Mouse (Mus musculus) gastrocnemius, postnatal 10 days (tissue): Measurements from ENCODE around the gene Fbh1. TPM values are rescaled to one million over a fixed set of nuclear protein-coding genes. Genes with fewer than 3 reads are reported as not detected.

ENCODE experiments used
- DNase-seq: peaks from one replicate; pipeline ENCODE4 v3.0.0; 2021; ENCODE audit warnings: mixed read lengths
- total RNA-seq, 2 experiments: library from RNA; stranded (reverse); gene quantifications; 2 replicates each; pipeline ENCODE4 v1.2.3; 2021

Gene Fbh1
- total RNA-seq, 2 experiments from 2014 or later, result 37.3 to 44.7 TPM

- DNase-seq, result no peak
Measured at GRCm38 (mm10) chr2:11722564-11722963, 54.8 kb downstream of the Fbh1 start.

- no peak for DNase-seq
Measured at GRCm38 (mm10) chr2:11718573-11718972, 58.8 kb downstream of the Fbh1 start.

- no peak for DNase-seq
Measured at GRCm38 (mm10) chr2:11714535-11714934, 62.8 kb downstream of the Fbh1 start.

- no peak for DNase-seq
Measured at GRCm38 (mm10) chr2:11713021-11713420, 64.4 kb downstream of the Fbh1 start.

- DNase-seq, result no peak
Measured at GRCm38 (mm10) chr2:11712483-11712990, 64.8 kb downstream of the Fbh1 start.

GRCm38 (mm10) chr2:11710101-11710500, 67.3 kb downstream of the Fbh1 start:
- peak; percentile 16 for DNase-seq

- DNase-seq, result no peak
Measured at GRCm38 (mm10) chr2:11708538-11708937, 68.8 kb downstream of the Fbh1 start.

- no peak for DNase-seq
Measured at GRCm38 (mm10) chr2:11706746-11707065, 70.7 kb downstream of the Fbh1 start.

- DNase-seq, result no peak
Measured at GRCm38 (mm10) chr2:11706030-11706745, 71.2 kb downstream of the Fbh1 start.

- DNase-seq, result peak; percentile 88
Measured at GRCm38 (mm10) chr2:11705201-11706025, 72.0 kb downstream of the Fbh1 start, which contains the start of gene Il15ra. Il15ra (plus strand) TSS chr2:11705290.

GRCm38 (mm10) chr2:11699905-11700304, 77.5 kb downstream of the Fbh1 start:
- no peak for DNase-seq

- DNase-seq, result no peak
Measured at GRCm38 (mm10) chr2:11698994-11699393, 78.4 kb downstream of the Fbh1 start.

GRCm38 (mm10) chr2:11695867-11696266, 81.5 kb downstream of the Fbh1 start:
- no peak for DNase-seq

- no peak for DNase-seq
Measured at GRCm38 (mm10) chr2:11694104-11694503, 83.3 kb downstream of the Fbh1 start.

GRCm38 (mm10) chr2:11693352-11693751, 84.0 kb downstream of the Fbh1 start:
- DNase-seq, result no peak

Other genes with a start within 250 kb of the Fbh1 start
- 10 to 100 TPM; 19.3 to 21.5 TPM for gene Pfkfb3, start 223.5 kb downstream of the Fbh1 start, total RNA-seq
- 10 to 100 TPM; 63.3 to 69.8 TPM for gene Rbm17, start 173.4 kb downstream of the Fbh1 start, total RNA-seq
- gene Gm17490, start 151.3 kb downstream of the Fbh1 start, total RNA-seq, result not detected
- under 1 TPM; 0.14 to 0.16 TPM for gene Il2ra, start 134.8 kb downstream of the Fbh1 start, total RNA-seq
- gene Il15ra, start 72.3 kb downstream of the Fbh1 start, total RNA-seq, result 10 to 100 TPM; 12.9 to 15.4 TPM
- gene Ankrd16, start 294 bp upstream of the Fbh1 start, total RNA-seq, result 10 to 100 TPM; 25.8 to 34.0 TPM